Mouse (Mus musculus) bone marrow, adult 2 months (tissue): ENCODE measurements around the gene Rtp4.

Experiments
- CTCF ChIP-seq: fragments of 200-500 bp; IDR thresholded peaks from 2 replicates; pipeline ENCODE4 v1.5.1; 2011; ENCODE audit warnings: low read length, control low read depth; ENCODE audit not compliant: control insufficient read depth, insufficient read depth
- POLR2A ChIP-seq: fragments of 200-500 bp; IDR thresholded peaks from 2 replicates; pipeline ENCODE4 v1.6.1; 2011; ENCODE audit warnings: low read depth, mild to moderate bottlenecking, control low read depth, low read length, borderline replicate concordance; ENCODE audit not compliant: control insufficient read depth

DNA sequence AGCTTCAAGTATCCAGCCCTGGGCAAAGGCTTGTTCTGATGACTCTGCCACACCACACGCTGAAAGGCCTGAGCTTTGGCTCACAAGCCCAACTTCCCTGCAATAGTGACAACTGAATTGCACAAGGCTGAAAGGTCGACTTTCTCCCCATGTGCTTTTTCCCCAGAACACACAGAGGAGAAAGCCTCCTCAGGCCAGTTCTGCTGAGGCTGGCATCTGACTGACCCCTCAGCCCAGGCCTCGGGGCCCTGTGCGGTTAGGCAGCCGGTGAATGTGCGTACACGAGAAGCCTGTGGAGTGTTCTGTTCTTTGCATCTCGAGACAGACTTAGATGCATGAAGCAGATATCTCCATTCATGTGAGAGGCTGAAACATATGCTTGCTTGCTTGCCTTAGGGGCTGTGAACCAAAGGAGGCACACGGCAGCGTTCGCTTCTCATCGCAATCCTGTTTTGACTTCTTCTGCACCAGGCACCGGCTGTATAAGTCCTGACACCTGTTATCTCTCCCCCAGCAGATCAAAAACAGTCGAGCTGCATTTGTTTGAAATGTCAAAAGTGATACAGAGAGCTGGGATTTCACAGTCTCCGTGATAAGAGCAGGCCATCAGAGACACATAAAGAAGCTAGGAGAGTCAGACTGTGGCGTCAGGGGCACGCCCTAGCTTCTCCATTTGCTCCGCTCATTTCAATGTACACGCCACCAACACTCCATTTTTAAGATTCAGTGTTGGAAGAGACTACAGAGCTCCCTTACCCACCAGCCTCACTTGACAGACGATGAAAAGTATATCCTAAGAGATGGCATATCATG is 2.1 kb upstream of the Rtp4 start:
- TF ChIP-seq POLR2A, result no peak
- no peak for TF ChIP-seq CTCF
